Mouse (Mus musculus): ENCODE measurements at regions not wholly inside any gene's neighbourhood (a gene's known extent, or its start where the extent isn't known, plus 50 kb on each side); places are given as distances from the start of the nearest gene placed in this dataset.
A peak's percentile ranks its signal among the peaks of the same experiment; 100 is the strongest.

DNA sequence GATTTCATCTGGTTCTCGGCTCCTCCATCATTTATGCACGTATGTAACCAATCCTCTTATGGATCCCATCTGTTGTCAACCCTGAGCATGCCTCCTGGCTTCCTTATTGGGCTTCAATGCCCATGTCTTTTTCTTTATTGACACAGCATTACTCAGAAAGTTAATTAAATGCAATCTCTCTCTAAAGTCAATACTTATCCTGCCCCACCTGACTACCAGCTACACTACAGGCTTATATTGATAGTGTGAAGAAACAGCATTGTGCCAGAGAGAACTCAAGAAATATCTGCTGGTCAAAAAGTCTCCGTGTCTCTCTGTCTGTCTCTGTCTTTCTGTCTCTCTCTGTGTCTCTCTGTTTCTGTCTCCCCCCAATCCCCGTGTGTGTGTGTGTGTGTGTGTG is 194.7 kb upstream of the Rfx3 start:
- no peak for DNase-seq (ENCODE audit: low read depth, low spot score)

DNA sequence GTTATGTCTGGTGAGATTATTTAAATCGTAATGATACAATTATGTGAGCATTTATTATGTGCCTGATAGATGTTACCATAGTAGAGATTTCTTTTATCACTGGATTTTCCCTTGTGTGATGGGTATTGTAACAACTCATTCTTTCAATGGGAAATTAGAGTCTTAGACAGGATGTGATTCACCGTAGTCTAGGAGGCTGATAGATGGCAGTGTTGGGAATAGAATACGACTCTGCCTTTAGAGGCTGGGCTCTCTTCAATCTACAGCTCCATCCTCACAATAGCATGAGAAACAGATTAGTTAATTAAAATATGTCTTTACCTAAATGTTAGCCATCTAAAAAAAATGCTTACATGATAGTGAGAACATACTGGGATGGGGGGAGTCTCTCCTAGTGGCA is 192.8 kb upstream of the Rfx3 start:
- no peak for DNase-seq (ENCODE audit: low read depth, low spot score)

DNA sequence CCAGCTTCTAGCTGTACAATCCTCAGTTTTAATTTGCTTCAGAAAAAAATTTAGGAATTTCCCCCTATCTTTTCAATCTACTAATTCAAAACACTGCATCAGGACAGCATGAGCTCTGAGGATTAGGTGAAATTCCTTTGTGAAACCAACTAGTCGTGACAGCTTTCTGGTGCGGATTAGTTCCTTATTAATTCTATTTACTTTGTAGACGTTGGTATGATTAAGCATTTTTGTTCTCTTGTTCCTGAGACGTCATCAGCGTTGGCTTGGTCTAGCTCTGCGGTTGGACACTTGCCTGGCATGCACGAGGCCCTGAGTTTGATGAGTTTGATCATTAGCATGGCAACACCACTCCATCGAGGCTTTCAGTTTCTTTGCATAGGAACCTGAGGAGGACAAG is 188.4 kb upstream of the Rfx3 start:
- DNase-seq (ENCODE audit: low read depth, low spot score) = no peak

GRCm38 (mm10) chr19:28196881-28197280 is 185.9 kb upstream of the Rfx3 start:
- no peak for DNase-seq (ENCODE audit: low read depth, low spot score)

DNA sequence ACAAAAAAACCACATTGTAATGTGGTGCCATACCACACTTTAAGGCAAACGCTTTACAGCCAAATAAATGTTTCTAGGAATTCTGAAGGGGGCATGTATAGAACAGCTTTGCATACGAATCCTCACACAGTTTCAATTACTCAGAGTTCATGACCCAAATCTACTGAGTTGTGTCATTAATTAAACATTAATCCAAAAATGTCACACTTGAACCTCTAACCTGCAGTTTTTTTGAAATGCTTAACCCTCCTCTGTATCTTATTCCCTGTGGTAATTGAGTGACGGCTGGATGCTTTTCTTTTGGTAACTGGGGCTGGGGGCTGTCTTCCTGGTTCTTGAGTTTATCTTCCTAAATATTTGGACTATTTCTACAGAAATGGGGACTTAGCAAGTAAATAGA is 181.3 kb upstream of the Rfx3 start:
- DNase-seq (ENCODE audit: low read depth, low spot score) = no peak

DNA sequence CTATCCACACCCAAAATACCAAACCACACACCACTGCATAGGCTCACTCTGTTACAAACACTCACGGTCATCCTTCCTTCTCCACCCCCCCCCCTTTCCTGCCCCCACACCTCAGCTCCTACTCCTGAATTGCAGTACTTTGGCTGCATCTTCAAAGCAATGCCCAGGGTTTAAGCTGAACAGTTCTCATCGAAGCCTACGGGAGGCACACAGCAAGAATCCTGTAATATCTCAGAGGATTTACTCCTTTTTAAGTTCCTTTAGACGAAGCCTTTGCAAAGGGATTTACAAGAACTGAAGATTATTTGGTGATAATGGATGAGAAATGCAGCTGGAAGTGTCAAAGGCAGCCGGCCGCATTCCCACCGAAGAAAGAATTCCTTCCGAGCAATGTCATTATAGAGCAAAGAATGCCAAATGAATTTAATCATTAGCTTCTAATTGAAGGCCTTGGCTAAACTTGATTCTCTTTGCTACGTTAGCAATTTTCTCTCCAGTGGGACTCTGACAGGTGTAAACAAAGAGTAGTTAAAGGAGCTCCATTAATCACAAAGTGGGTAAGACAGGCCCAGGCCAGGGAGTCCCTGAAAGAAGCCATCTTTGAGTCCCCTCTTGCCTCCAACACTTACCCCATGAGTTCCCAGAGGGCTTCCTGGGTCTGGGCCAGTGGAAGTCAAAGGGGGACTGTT is 180.6 kb upstream of the Rfx3 start:
- DNase-seq (ENCODE audit: low read depth, low spot score) = no peak

- no peak for DNase-seq (ENCODE audit: low read depth, low spot score)
Measured at GRCm38 (mm10) chr19:28190250-28190649, 179.3 kb upstream of the Rfx3 start.

- no peak for DNase-seq (ENCODE audit: low read depth, low spot score)
Measured at GRCm38 (mm10) chr19:28188363-28188762, 177.4 kb upstream of the Rfx3 start.

GRCm38 (mm10) chr19:28182411-28183182 is 171.6 kb upstream of the Rfx3 start:
- DNase-seq (ENCODE audit: low read depth, low spot score) = no peak

DNA sequence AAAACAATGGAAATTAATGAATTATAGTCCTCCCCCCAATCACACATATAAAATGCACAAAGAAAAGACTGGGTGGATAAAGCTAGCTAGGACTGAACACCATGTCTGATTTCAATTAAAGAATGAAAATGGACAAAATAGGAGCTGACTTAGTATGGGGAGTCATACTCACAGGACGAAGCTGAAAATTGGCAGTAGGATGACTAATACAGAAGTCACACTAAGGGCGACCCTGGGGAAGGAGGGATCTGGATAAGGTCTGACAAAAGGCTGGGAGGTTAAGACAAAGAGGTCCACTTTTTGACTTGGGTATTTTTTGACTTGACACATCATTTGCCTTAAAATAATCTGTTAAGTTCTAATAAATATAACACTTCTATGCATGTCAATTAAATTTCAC is 170.2 kb upstream of the Rfx3 start:
- no peak for DNase-seq (ENCODE audit: low read depth, low spot score)

DNA sequence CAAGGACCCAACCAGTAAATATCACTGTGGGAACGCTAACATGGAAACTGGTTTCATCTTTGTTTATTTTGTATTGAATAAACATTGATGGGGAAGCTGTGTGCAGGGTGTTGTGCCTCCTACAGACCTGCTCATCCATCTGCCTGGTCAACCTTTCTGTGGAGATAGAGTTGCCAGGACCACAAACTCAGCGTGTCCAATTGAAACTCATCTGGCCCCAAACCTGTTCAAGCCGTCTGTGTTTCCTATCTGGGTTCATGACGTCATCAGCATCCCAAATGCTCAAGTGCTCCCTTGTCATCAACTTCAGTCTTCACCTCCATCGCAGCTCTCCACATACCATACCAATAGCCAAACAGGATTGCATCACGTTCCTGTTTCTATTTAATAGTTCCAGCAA is 167.1 kb upstream of the Rfx3 start:
- no peak for DNase-seq (ENCODE audit: low read depth, low spot score)

GRCm38 (mm10) chr19:28176821-28177220 is 165.9 kb upstream of the Rfx3 start:
- no peak for DNase-seq (ENCODE audit: low read depth, low spot score)

GRCm38 (mm10) chr19:28171836-28172534 is 161.0 kb upstream of the Rfx3 start:
- no peak for DNase-seq (ENCODE audit: low read depth, low spot score)

GRCm38 (mm10) chr19:28167451-28168165 is 156.6 kb upstream of the Rfx3 start:
- no peak for DNase-seq (ENCODE audit: low read depth, low spot score)

DNA sequence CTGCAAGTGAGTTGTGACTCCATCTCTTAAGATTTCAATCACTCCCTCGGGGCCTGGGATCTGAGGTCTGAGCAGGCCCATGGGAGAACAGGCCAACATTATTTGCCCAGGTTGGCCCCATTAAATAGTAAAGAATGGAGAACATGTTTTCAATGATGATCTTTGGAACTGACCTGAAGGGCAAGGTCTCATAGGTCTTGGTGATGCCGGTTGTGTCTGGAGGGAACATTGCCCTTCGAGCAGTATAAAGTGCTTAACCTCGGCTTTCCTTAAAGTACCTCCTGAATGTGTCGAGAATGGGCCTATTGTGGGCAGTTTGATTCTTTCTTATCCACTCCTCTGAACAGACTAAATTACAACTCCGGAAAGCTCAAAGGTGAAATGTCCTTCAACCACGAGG is 155.7 kb upstream of the Rfx3 start:
- DNase-seq (ENCODE audit: low read depth, low spot score) = no peak

- DNase-seq (ENCODE audit: low read depth, low spot score) = peak; percentile 49
Measured at GRCm38 (mm10) chr19:28165901-28166361, 155.0 kb upstream of the Rfx3 start.

DNA sequence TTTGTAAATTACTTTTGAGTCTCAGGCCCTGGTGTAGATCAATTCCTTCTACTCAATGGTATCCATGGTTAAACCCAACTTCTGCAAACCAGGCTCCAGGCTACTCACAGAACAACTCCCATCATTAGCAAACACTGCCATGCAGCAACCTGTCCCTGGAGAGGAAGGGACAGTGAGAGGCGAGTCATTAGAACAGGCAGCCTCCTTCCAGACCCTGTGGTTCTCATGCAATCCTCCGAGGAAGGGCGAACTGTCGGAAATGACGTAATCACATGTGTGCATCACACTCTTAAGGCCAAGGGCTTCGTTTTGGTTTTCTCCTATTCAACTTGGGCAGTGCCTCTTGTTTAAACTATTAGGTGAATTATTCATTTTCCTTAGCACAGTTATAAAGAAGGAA is 152.2 kb upstream of the Rfx3 start:
- DNase-seq (ENCODE audit: low read depth, low spot score) = no peak

DNA sequence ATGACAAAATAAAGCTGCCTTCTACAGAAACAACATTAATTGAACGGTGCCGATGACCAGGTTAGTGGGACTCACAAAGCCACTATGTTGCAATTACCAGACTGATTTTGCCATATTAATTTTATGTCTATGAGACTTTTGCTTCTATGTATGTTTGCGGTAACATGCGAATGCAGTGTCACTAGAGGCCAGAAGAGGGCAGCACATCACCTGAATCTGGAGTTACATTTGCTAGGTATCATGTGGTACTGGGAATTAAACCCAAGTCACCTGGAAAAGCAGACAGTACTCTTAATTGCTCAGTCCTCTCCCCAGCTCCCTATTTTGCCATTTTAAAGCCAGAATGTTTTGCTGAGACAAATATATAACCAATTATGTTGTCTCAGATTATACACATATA is 149.6 kb upstream of the Rfx3 start:
- no peak for DNase-seq (ENCODE audit: low read depth, low spot score)

DNA sequence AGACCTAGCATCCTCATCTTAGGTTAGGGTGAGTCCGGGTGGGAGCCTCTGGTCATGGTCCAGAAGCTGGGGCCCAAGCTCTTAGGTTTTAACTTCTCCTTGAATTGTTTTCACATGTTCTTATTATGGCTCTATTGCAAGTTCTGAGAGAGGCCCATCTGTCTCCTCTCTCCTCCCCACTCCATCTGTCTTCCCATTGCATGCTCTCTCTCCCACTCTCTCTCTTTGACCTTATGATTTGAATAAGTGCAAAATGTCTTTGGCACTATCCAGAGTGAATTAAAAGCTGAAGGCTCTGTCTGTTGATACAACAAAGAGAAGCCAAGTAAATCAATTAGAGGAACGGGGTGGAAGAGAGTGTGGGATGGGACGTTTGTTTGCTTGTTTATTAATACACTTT is 146.2 kb upstream of the Rfx3 start:
- DNase-seq (ENCODE audit: low read depth, low spot score) = no peak

GRCm38 (mm10) chr19:28137581-28137980 is 126.6 kb upstream of the Rfx3 start:
- DNase-seq (ENCODE audit: low read depth, low spot score) = no peak

DNA sequence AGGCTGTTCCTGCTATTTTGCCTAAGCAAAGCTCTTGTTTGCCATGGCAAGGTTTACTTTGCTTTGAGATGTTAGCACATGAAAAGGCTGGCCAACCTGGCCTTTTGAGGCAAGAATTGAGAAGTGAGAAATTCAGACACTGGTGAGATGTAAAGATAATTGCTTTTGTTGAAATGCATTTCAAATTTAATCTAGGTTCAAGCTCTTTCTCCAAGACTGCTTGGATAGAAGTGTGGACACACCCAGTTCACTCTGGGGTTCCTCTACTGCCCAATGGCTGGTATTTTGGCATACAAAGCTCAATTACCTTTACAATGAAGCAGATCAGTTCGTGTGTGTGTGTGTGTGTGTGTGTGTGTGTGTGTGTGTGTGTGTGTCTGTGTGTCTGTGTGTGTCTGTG is 123.8 kb upstream of the Rfx3 start:
- DNase-seq (ENCODE audit: low read depth, low spot score) = no peak

Measured in embryo, embryonic 11.5 days (tissue).